Comparison of ENCODE assay signal across 31 mouse cellular contexts in the genomic region with DNA sequence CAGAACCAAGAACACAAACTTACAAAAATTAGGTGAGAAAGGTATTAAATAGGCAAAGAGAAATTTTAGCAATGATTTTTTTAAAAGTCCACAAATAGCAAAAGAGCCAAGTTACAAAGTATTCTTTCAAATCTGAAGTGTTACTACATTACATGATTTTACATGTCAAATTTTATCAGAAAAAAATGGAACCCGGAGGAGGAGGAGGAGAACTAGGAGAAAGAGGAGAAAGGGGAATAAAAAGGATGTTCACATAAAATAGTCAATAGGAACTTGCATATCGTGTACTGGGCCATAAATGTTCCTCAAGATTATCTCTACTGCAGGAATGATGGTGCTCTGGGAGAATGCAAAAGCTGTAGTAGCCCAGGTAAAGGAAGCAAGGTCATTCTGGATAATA. TPM values are rescaled to one million over a fixed set of nuclear protein-coding genes. Genes with fewer than 3 reads are reported as not detected.
"Had no signal": no experiment of that assay in that cellular context is flagged by ENCODE, and none has a peak within 500 bp of the region (broad histone marks: within the 10 kb centered on the region; RNA-seq: fewer than 3 reads in every experiment).

No protein-coding gene starts in this region.

- H3K4me1 ChIP-seq: limb, embryonic 10.5 days; limb, embryonic 12.5 days; limb, embryonic 13.5 days; limb, embryonic 15.5 days; liver, embryonic 12.5 days; liver, embryonic 13.5 days; liver, embryonic 15.5 days; megakaryocyte, embryonic 14.5 days; midbrain, embryonic 10.5 days; midbrain, embryonic 12.5 days; midbrain, embryonic 13.5 days; midbrain, embryonic 15.5 days had no signal

- H3K9me3 ChIP-seq: limb, embryonic 10.5 days; limb, embryonic 12.5 days; limb, embryonic 13.5 days; limb, embryonic 15.5 days; liver, embryonic 12.5 days; liver, embryonic 13.5 days; liver, embryonic 15.5 days; lung, embryonic 15.5 days; megakaryocyte, embryonic 14.5 days; midbrain, embryonic 10.5 days; midbrain, embryonic 12.5 days; midbrain, embryonic 13.5 days; midbrain, embryonic 15.5 days had no signal

- H3K4me2 ChIP-seq: limb, embryonic 12.5 days; limb, embryonic 13.5 days; limb, embryonic 15.5 days; liver, embryonic 11.5 days; liver, embryonic 12.5 days; liver, embryonic 13.5 days; liver, embryonic 15.5 days; lung, embryonic 14.5 days; lung, embryonic 15.5 days; midbrain, embryonic 11.5 days; midbrain, embryonic 12.5 days; midbrain, embryonic 13.5 days; midbrain, embryonic 15.5 days had no signal

- H3K4me3 ChIP-seq: limb, embryonic 10.5 days; limb, embryonic 12.5 days; limb, embryonic 13.5 days; limb, embryonic 15.5 days; liver, embryonic 12.5 days; liver, embryonic 13.5 days; liver, embryonic 15.5 days; lung, embryonic 15.5 days; megakaryocyte, embryonic 14.5 days; midbrain, embryonic 10.5 days; midbrain, embryonic 12.5 days; midbrain, embryonic 13.5 days; midbrain, embryonic 15.5 days; myocyte had no signal

- DNase-seq: left cerebral cortex, postnatal 4 days; liver; liver, embryonic 13.5 days; liver, postnatal 0 days; lung, adult 18-20 months; lung, adult 2 months; lung, embryonic 14.5 days; lung, postnatal 10 days; lung, postnatal 14 days; lung, postnatal 36 days; lung, postnatal 4 days; midbrain, embryonic 14.5 days had no signal

- H3K36me3 ChIP-seq: limb, embryonic 10.5 days; limb, embryonic 12.5 days; limb, embryonic 13.5 days; limb, embryonic 15.5 days; liver, embryonic 12.5 days; liver, embryonic 13.5 days; liver, embryonic 15.5 days; lung, embryonic 15.5 days; midbrain, embryonic 10.5 days; midbrain, embryonic 12.5 days; midbrain, embryonic 13.5 days; midbrain, embryonic 15.5 days had no signal

- H3K27ac ChIP-seq: limb, embryonic 10.5 days; limb, embryonic 12.5 days; limb, embryonic 13.5 days; limb, embryonic 15.5 days; liver, embryonic 12.5 days; liver, embryonic 13.5 days; liver, embryonic 14.5 days; liver, embryonic 15.5 days; lung, embryonic 15.5 days; macrophage; midbrain, embryonic 10.5 days; midbrain, embryonic 12.5 days; midbrain, embryonic 13.5 days; midbrain, embryonic 15.5 days had no signal

- ATAC-seq: liver, embryonic 12.5 days; liver, postnatal 0 days; lung, postnatal 0 days; midbrain, embryonic 13.5 days; midbrain, embryonic 15.5 days; midbrain, embryonic 16.5 days had no signal

- H3K27me3 ChIP-seq: limb, embryonic 12.5 days; limb, embryonic 13.5 days; limb, embryonic 15.5 days; liver, embryonic 12.5 days; liver, embryonic 13.5 days; liver, embryonic 15.5 days; lung, embryonic 15.5 days; megakaryocyte, embryonic 14.5 days; midbrain, embryonic 12.5 days; midbrain, embryonic 13.5 days; midbrain, embryonic 15.5 days had no signal

- H3K9ac ChIP-seq: limb, embryonic 12.5 days; limb, embryonic 13.5 days; limb, embryonic 15.5 days; liver, embryonic 12.5 days; liver, embryonic 13.5 days; liver, embryonic 14.5 days; liver, embryonic 15.5 days; liver, postnatal 0 days; lung, embryonic 14.5 days; lung, embryonic 15.5 days; midbrain, embryonic 12.5 days; midbrain, embryonic 13.5 days; midbrain, embryonic 15.5 days had no signal

RNA-seq across cellular contexts. Expression of gene Lin7a, which starts 34.4 kb away (rescaled TPM):
- polyA plus RNA-seq: lung, adult 2 months; macrophage had no signal
